Mouse (Mus musculus) ES-CJ7 (cell line): ENCODE results near the gene Hpn.
A peak's percentile ranks its signal among the peaks of the same experiment; 100 is the strongest.

Source experiments
- DNase-seq: peaks from one replicate; pipeline ENCODE4 v3.0.0; 2011; ENCODE audit warnings: low read depth, low spot score

Hpn gene

GRCm38 (mm10) chr7:31081106-31081505 lies 34.0 kb downstream of the Hpn start:
- no peak for DNase-seq

- no peak for DNase-seq
Observed at GRCm38 (mm10) chr7:31080611-31081010, 34.5 kb downstream of the Hpn start.

- no peak for DNase-seq
Observed at GRCm38 (mm10) chr7:31079670-31080069, 35.4 kb downstream of the Hpn start.

- peak; percentile 80 for DNase-seq
Observed at GRCm38 (mm10) chr7:31077885-31078445, 37.1 kb downstream of the Hpn start.

- DNase-seq, result no peak
Observed at GRCm38 (mm10) chr7:31077470-31077869, 37.6 kb downstream of the Hpn start.

- no peak for DNase-seq
Observed at GRCm38 (mm10) chr7:31076492-31076891, 38.6 kb downstream of the Hpn start, which contains the start of gene Fxyd3. Gene Fxyd3, minus strand, starts transcription at chr7:31076704.

GRCm38 (mm10) chr7:31074713-31075069 lies 40.4 kb downstream of the Hpn start:
- no peak for DNase-seq

GRCm38 (mm10) chr7:31074061-31074712 lies 40.9 kb downstream of the Hpn start:
- no peak for DNase-seq

- no peak for DNase-seq
Observed at GRCm38 (mm10) chr7:31073546-31073945, 41.5 kb downstream of the Hpn start.

- DNase-seq, result peak; percentile 42
Observed at GRCm38 (mm10) chr7:31072326-31072725, 42.8 kb downstream of the Hpn start.

GRCm38 (mm10) chr7:31070324-31070723 lies 44.8 kb downstream of the Hpn start:
- DNase-seq, result no peak

GRCm38 (mm10) chr7:31069491-31069890 lies 45.6 kb downstream of the Hpn start:
- peak; percentile 43 for DNase-seq

- peak; percentile 31 for DNase-seq
Observed at GRCm38 (mm10) chr7:31067836-31068235, 47.3 kb downstream of the Hpn start.

- no peak for DNase-seq
Observed at GRCm38 (mm10) chr7:31063074-31063560, 52.0 kb downstream of the Hpn start.

GRCm38 (mm10) chr7:31060621-31061010 lies 54.5 kb downstream of the Hpn start:
- no peak for DNase-seq

GRCm38 (mm10) chr7:31059919-31060620 lies 55.0 kb downstream of the Hpn start:
- no peak for DNase-seq

- DNase-seq, result peak; percentile 81
Observed at GRCm38 (mm10) chr7:31059108-31059507, 56.0 kb downstream of the Hpn start, which contains the start of gene Lgi4. Gene Lgi4, plus strand, starts transcription at chr7:31059342.

GRCm38 (mm10) chr7:31058211-31058610 lies 56.9 kb downstream of the Hpn start:
- DNase-seq, result no peak

GRCm38 (mm10) chr7:31057730-31058129 lies 57.4 kb downstream of the Hpn start:
- DNase-seq, result no peak

- DNase-seq, result no peak
Observed at GRCm38 (mm10) chr7:31057071-31057470, 58.0 kb downstream of the Hpn start, which contains the start of gene Fxyd1. Gene Fxyd1, minus strand, starts transcription at chr7:31057199.

GRCm38 (mm10) chr7:31056448-31056847 lies 58.6 kb downstream of the Hpn start:
- DNase-seq, result no peak

GRCm38 (mm10) chr7:31055883-31056282 lies 59.2 kb downstream of the Hpn start:
- DNase-seq, result no peak
